Mouse (Mus musculus) olfactory bulb, adult 2 months (tissue): ENCODE measurements around the gene Fam160a1. TPM values are rescaled to one million over a fixed set of nuclear protein-coding genes. Genes with fewer than 3 reads are reported as not detected.

Experiments
- H3K27ac ChIP-seq: fragments of 200-500 bp; 2 replicates; pipeline ENCODE4 v1.5.1; 2012; ENCODE audit warnings: low read depth, low read length; ENCODE audit not compliant: insufficient read depth
- H3K4me1 ChIP-seq: fragments of 200-500 bp; 2 replicates; pipeline ENCODE4 v1.6.1; 2012; ENCODE audit warnings: low read length; ENCODE audit not compliant: control insufficient read depth, insufficient read depth
- H3K4me3 ChIP-seq: fragments of 200-500 bp; 2 replicates; pipeline ENCODE4 v1.5.1; 2012; ENCODE audit warnings: mild to moderate bottlenecking, low read depth, low read length, moderate library complexity; ENCODE audit not compliant: insufficient read depth
- CTCF ChIP-seq: fragments of 200-500 bp; IDR thresholded peaks from 2 replicates; pipeline ENCODE4 v1.5.1; 2012; ENCODE audit warnings: low read depth, mild to moderate bottlenecking, low read length, moderate library complexity; ENCODE audit not compliant: insufficient read depth
- POLR2A ChIP-seq: fragments of 200-500 bp; IDR thresholded peaks from 2 replicates; pipeline ENCODE4 v1.6.1; 2012; ENCODE audit warnings: mild to moderate bottlenecking, low read depth, low read length, moderate library complexity; ENCODE audit not compliant: insufficient read depth
- WGBS: fragments of 180-500 bp; shearing (Covaris S2); methylation state at CpG from one replicate; pipeline ENCODE4 v1.1.7; 2018; 5-methylcytosine and 5-hydroxymethylcytosine counted together
- polyA plus RNA-seq: library from polyadenylated mRNA; stranded (reverse); fragments of >200 nt; gene quantifications from 2 replicates; pipeline ENCODE4 v1.2.4, GENCODE M21; 2012; ENCODE audit warnings: low replicate concordance; ENCODE audit not compliant: missing spikeins, insufficient read depth, insufficient read length

Fam160a1 gene
- polyA plus RNA-seq, 1 experiment = not detected

DNA sequence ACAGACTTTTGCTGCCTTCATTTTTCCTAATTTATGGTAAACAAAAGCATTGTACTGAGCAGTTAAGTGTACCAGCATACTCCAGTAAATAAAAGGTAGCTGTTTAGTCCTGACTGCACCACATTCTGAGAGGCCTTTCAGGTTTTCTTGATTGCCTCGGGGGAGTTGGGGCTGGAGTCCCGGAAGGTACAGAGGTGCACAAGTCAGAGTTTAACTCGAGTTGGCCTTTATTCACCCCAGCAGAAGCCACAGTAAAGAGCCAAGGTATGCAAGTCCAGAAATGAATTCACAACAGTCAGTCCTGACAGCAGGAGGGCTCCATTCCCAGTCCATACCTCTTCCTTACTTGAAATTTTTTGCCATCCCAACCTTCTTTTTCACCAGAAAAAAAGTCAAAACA lies 78.5 kb downstream of the Fam160a1 start:
- Histone ChIP-seq H3K4me3 (no peak overlapping the region), H3K4me1 (peaks cover 6% of the 10 kb centered on the region), H3K27ac (no peak overlapping the region)
- no peak for TF ChIP-seq CTCF
- no peak for TF ChIP-seq POLR2A
- 82% methylated on average over 3 of the region's 3 CpGs for WGBS

DNA sequence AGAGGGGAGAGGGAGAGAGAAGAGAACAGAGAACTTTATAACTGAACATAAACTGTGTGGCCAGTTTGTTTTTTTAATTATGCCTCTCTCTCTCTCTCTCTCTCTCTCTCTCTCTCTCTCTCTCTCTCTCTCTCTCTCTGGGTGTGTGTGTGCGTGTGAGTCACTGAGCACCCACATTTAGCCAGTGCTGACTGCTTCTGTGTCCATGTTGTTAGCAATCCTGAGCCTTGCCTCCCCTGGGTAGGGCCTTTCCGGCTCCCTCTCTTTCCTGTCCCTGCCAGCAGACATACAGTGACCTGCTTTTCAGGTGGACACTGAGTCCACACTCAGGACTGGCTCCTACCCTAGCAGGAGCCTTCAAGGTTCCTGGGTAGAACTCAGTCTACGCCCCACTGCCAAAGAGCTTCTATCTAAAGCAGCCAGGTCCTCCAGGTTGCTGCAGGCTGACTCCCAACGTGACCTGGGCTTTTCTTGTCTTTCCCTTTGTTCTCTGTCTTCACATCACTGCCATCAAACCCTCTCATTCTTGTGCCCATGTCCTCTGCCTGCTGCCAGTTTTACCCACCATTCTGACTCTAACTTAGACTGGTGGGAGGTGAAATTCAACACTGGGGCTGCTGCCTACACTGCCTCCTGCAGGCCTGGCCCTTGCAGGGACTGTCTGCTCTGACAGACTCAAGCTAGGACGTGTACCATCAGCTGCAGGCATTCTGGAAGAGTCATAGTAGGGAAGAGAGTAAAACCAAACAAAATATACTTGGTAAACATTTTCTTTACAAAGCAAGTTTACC lies 83.0 kb downstream of the Fam160a1 start:
- peaks cover 6% of the 10 kb centered on the region for H3K4me1 ChIP-seq
- TF ChIP-seq POLR2A (no peak), CTCF (no peak)
- H3K27ac ChIP-seq = no peak overlapping the region
- 71% methylated on average over 5 of the region's 5 CpGs for WGBS
- H3K4me3 ChIP-seq = no peak overlapping the region

DNA sequence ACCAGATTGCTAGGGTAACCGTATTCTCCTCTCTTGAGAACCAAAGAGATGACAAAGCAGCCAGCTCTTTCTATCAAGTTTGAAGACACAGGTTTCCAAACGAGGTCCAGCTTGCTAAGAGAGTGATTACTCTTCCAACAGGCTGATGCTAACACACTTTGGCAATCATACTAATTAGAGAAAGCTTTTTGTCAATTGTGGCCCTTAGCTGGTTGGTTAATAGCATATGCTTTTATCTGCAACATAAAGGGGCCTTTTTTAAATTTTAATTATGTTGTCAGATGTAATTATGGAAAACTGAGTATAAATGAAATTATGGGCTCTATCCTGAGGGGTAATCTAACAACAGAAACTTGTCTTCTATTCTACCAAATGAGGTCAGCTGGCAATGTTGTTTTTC lies 89.9 kb downstream of the Fam160a1 start:
- 68% methylated on average over 2 of the region's 2 CpGs for WGBS
- Histone ChIP-seq H3K4me3 (no peak overlapping the region), H3K27ac (no peak overlapping the region), H3K4me1 (no peaks in the 10 kb centered on the region)
- TF ChIP-seq CTCF = no peak
- TF ChIP-seq POLR2A = no peak

DNA sequence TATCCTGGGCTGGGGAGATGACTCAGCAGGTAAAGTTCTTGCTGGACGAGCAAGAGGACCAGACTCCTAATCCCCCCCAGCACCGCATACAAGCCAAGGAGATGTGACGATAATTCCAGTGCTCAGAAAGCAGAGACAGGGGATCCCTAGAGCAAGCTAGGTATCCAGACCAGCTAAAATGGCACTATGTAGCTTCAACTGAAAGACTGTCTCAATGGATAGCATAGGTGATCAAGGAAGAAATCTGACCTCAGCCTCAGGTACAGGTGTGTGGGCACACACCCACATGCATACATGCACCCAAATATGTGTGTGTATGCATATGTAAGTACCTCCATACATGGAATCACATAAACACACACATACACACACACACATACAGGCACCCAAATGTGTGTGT lies 91.1 kb downstream of the Fam160a1 start:
- no peak overlapping the region for H3K27ac ChIP-seq
- TF ChIP-seq POLR2A = no peak
- no peak for TF ChIP-seq CTCF
- H3K4me1 ChIP-seq = no peaks in the 10 kb centered on the region
- WGBS = 95% methylated on average over 3 of the region's 3 CpGs
- no peak overlapping the region for H3K4me3 ChIP-seq

DNA sequence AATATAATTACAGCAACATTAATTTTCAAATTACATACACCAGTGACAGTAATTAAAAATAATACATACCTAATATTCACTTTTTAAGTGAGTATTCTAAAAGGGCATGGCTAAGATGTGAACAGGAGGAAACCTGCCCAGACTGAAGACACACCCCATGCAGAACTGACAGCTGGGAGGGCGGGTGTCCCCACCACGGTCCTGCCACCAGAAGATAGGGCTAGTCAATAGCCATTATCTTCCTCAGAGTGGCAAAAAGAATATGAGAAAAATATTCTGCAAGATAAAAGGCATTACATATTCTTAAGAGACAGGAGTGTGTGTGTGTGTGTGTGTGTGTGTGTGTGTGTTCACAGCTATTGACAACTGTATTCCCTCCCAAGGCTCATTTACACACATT lies 92.0 kb downstream of the Fam160a1 start:
- no peaks in the 10 kb centered on the region for H3K4me1 ChIP-seq
- H3K4me3 ChIP-seq = no peak overlapping the region
- H3K27ac ChIP-seq = no peak overlapping the region
- 90% methylated on average over 2 of the region's 2 CpGs for WGBS
- TF ChIP-seq CTCF (no peak), POLR2A (no peak)

DNA sequence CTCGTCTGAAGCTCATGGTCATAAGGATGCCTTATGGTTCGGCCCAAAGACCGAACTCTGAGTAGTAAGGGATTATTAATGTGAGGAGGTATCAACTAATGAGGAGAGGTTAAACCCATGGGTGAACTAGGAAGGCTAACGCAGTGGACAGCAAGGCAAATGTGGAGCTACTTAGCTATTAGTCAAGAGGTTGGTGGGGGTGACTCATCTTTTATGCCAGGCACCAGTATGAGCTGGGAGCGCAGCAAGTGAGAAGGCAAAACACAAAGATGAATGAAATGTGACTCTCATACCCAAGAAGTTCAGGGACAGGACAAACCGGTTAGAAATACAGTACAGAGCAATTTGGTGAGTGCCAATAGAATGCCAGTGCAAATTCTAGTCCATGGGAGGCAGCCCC lies 94.5 kb downstream of the Fam160a1 start:
- TF ChIP-seq CTCF (no peak), POLR2A (no peak)
- WGBS = 84% methylated on average over 6 of the region's 6 CpGs

DNA sequence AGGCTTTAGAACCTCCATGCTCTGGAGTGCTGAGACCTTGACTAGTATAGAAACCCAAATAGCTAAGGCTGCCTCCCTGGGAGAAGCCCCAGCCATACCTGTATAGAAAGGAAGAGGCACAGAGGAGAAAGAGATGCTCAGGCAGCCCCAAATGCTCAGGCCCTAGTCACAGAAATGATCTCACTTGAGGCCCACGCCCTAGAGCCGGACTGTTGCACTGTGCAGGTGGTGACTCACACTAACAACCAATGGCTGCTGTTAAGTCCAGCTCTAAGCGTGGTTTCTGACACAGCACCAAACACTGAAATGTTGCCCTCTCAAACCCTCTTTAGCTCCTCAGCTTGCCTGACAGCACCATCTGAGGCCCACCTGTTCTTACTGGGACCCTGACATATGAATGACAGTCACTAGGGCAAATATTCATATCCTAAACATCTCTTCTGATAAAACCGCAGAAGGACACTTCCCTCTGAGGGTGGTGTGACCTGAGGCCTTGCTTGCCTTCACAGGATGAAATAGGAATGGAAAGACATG lies 101.3 kb downstream of the Fam160a1 start:
- no peak overlapping the region for H3K27ac ChIP-seq
- H3K4me1 ChIP-seq = peaks cover 1% of the 10 kb centered on the region; the same call in 1 of the 2 replicates
- no peak overlapping the region for H3K4me3 ChIP-seq
- TF ChIP-seq POLR2A (no peak), CTCF (no peak)
- WGBS = 93% methylated on average over 4 of the region's 4 CpGs

More for the DNA sequence above, 94.5 kb downstream of the Fam160a1 start:
- Histone ChIP-seq H3K4me1 (no peaks in the 10 kb centered on the region), H3K27ac (no peak overlapping the region), H3K4me3 (no peak overlapping the region)

DNA sequence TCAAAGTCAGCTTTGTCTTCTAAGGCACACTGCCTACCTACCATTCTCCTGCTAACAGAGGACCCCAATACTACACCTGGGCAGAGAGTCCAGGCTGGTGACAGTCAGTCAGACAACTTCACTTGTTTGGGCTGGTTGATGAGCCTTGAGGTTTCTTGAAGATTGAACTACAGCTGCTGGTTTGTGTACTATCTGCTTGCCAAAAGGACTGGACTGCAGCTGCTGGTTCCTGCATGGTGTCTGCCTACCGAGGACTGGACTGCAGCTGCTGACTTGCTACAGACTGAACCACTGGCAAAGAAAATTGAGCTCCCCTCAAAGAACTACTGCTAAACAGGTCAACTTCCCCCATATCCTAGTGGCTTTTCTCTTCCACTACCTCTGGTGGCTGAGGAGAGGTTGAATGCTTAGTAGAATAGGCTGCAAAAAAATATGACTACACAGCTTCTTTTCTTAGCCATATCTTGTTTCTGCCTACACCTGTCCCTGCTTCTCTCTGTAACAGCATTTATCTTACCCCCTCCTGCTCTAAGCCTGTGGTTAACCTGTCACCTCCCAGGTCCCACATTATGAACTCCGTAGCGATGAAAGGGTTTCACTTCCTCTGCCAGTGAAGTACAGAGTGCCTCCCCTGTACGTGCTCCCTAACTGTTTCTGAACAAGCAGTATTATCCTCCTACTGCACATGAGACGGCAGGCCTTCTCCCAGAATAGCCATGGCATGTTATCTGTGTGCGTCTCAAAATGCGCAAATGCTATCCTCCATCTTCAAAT lies 103.0 kb downstream of the Fam160a1 start:
- no peak overlapping the region for H3K4me3 ChIP-seq
- H3K4me1 ChIP-seq = peaks cover 4% of the 10 kb centered on the region; the same call in 1 of the 2 replicates
- WGBS = 71% methylated on average over 7 of the region's 7 CpGs
- no peak overlapping the region for H3K27ac ChIP-seq
- TF ChIP-seq CTCF = no peak
- TF ChIP-seq POLR2A = no peak

DNA sequence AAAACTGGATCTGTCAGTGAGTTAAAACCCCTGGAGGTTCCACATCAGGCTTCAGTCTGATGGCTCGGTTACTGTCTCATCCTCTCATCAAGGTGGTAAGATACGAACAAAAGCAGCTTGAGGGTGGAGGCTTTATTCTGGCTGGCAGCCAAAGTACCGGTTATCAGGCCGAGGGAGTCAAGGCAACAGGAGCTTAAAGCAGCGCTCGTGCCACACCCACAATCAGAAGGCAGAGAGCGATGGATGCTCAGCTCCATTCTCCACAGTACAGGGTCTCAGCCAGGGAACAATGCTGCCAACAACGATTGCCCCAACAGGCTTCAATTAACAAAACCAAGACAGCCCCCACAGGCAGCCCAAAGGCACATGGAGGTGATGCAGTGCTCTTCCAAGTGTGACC lies 106.4 kb downstream of the Fam160a1 start:
- TF ChIP-seq POLR2A (no peak), CTCF (no peak)
- 36% methylated on average over 8 of the region's 8 CpGs for WGBS
- Histone ChIP-seq H3K27ac (no peak overlapping the region), H3K4me3 (no peak overlapping the region), H3K4me1 (peaks cover 4% of the 10 kb centered on the region; the same call in 1 of the 2 replicates)
